Mouse (Mus musculus) adrenal gland, adult 2 months (tissue): ENCODE measurements at regions not wholly inside any gene's neighbourhood (a gene's known extent, or its start where the extent isn't known, plus 50 kb on each side); places are given as distances from the start of the nearest gene placed in this dataset.

Experiments used
- DNase-seq: peaks from one replicate; pipeline ENCODE4 v3.0.0; 2021

DNA sequence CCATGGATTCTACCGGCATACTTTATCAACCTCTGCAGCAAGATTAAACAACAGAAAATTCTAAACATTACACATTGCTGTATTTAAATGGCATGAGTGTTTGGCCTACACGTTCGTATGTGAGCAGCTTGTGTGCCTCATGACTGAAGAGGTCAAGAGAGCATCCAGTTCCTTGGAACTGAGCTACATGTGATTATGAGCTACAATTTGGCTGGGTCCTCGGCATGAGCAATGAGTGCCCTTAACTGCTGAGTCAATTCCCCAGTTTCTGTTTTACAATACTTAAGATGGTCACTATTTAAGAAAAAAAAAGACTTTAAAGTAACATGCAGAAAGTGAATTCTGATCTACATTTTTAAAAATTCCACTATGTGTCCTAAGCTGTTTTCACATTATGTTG is 338.4 kb upstream of the Gpc6 start:
- DNase-seq, result no peak

- DNase-seq, result no peak
Measured at GRCm38 (mm10) chr14:116589529-116589928, 335.6 kb upstream of the Gpc6 start.

DNA sequence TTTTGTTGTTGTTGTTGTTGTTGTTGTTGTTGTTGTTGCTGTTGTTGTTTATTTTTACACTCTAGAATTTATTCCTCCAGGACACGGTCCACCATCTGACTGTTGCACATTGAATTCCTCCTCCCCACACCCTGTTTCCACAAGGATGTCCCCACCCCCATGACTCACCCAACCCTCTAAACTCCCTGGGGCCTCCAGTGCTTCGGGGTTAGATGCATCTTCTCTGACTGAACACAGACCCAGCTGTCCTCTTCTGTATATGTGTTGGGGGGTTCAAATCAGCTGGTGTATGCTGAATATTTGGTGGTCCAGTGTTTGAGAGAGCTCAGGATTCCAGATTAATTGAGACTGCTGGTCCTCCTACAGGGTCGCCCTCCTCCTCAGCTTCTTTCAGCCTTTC is 335.0 kb upstream of the Gpc6 start:
- DNase-seq, result no peak

DNA sequence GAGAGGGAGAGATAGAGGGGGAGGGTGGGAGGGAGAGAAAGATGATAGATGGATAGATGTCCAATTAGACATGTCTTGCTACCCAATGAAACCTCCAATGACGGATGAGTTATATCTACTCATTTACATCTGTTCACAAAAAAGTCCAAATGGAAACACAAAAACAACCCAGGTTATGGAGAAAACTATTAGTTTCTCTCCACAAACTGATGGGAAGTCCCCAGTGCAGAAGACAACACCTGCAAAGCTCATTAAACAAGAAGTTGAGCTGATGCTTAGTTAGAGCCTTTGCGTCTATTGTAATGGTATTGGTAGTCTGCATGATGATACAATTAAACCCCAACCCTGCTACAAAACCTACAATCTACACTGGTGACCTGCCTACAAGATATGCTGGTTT is 317.0 kb upstream of the Gpc6 start:
- no peak for DNase-seq

GRCm38 (mm10) chr14:116611210-116611609 is 313.9 kb upstream of the Gpc6 start:
- no peak for DNase-seq

GRCm38 (mm10) chr14:116632181-116632580 is 292.9 kb upstream of the Gpc6 start:
- no peak for DNase-seq

DNA sequence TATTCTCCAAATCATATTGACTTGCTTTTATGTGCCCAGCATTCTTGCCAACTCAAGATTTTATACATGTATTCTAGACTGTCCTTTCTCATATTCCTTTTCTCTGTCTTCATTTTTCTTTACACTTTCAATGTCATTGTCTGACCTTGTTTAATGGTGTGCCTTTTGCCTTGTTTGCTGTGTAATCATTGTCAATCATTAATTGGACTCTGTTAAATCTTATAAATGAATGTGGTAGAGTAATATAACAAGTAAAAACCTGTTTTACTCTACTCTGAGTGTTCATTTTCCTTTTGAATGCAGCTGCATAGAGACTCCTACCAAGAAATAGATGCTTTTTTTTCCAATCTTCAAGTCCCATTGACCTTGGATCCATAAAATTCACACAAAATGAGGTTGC is 283.0 kb upstream of the Gpc6 start:
- no peak for DNase-seq

GRCm38 (mm10) chr14:116651897-116652296 is 273.2 kb upstream of the Gpc6 start:
- DNase-seq, result no peak

- no peak for DNase-seq
Measured at GRCm38 (mm10) chr14:116683909-116684308, 241.2 kb upstream of the Gpc6 start.

GRCm38 (mm10) chr14:116697675-116698074 is 227.4 kb upstream of the Gpc6 start:
- DNase-seq, result no peak

DNA sequence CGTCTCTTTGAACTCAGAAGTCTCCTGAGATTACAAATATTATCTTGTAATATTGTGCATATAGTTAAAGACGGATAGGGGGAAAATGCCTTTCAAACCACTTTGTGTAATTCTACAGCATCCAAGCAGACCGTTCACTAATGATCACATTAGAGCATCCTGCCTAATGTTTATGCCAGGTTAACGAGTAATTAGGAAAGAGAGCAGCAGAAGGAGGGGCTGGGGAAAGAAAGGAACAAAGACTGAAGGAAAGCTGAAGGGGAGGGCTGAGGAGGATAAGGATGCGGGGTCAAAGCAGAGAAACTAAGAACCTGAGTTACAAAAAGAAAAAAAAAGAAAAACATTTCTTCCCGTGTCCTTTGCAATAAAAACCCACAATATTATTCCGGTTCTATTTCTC is 226.7 kb upstream of the Gpc6 start:
- DNase-seq, result no peak

DNA sequence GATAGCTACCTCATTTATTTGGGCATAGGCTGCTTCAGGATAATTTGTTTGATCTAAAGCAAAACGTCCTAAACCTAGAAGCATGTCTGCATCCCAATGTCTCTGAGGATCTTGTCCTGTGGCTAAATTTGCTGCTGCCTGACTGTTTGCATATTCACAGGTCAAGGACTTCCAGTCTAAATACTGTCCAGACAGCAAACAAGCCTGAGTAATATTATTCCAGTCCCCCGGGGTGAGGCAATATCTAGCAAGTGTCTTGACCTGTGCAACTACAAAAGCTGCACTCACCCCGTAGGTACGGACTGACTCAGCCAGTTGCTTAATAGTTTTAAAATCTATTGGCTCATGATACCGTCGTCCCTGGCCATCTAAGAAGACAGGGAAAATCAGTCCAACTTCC is 190.5 kb upstream of the Gpc6 start:
- peak; percentile 26 for DNase-seq

DNA sequence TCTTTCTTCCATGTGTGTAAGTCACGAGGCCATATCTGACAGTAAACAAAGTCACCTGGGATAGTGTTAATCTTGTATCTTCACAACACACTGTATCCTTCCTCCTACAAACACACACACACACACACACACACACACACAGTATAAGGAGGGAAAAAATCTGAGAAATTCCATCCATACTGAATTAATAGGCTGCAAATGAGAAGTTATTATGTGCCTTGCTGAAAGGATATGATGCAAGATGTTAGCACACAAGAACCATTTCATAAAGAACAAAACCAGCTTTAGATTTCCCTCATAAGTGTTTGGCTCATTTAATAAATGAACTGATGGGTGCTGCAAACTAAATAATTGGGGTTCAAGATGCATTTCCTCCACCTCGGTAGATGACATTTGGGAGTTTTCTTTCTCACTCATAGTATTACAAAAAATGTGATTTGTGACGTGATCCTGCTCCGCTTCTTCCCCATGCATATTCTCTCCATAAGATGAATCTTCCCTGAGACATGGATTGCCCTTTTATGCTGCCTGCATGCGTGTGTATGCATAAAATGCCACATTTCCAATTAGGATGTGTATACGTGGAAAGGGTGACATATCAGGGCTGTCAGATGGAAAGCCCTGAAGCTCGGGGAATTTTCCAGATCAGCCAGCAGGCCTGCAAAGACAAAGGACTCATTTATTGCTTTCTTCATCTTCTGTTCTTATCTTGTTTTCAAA is 170.5 kb upstream of the Gpc6 start:
- no peak for DNase-seq

DNA sequence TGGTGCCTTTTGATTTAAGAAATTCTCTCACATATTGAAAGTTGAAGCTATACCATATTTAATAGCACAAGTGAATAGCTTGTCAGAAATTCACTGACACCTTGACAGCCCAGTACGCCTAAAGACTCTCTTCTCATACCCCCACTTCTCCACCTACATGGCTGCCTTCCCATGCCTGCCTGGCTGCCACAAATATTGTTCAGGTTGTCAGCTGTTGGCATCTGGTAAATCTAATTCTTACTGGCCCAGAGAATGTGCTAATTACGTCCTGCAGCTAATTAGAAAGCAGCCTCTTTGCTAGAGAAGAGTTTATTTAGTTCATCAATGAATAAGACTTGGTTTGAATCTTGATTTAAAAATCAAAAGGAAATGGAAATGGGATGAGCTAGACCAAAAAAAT is 163.7 kb upstream of the Gpc6 start:
- no peak for DNase-seq

- DNase-seq, result peak; percentile 27
Measured at GRCm38 (mm10) chr14:116771120-116771519, 154.0 kb upstream of the Gpc6 start.

- DNase-seq, result no peak
Measured at GRCm38 (mm10) chr14:116771671-116772070, 153.4 kb upstream of the Gpc6 start.

- DNase-seq, result no peak
Measured at GRCm38 (mm10) chr14:116779661-116780060, 145.5 kb upstream of the Gpc6 start.

DNA sequence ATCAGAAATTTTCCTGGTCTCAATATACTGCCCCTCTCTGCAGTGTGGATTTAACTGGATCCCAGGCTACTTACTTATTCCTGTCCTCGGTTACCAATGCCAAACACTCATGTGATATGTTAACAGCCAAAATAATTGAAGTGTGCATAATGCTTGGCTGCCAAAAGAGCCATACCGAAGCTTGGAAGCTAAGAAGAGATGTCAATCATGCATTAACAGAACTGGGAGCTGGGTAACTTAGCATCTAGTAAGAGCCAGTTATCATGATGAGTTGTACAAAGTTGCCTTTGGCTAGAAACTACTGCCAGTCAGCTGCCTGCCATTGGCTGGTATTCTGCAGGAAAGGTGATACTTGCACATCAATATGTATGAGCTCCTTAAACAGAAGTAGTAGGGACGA is 141.3 kb upstream of the Gpc6 start:
- DNase-seq, result no peak

- DNase-seq, result no peak
Measured at GRCm38 (mm10) chr14:116806504-116806903, 118.6 kb upstream of the Gpc6 start.

DNA sequence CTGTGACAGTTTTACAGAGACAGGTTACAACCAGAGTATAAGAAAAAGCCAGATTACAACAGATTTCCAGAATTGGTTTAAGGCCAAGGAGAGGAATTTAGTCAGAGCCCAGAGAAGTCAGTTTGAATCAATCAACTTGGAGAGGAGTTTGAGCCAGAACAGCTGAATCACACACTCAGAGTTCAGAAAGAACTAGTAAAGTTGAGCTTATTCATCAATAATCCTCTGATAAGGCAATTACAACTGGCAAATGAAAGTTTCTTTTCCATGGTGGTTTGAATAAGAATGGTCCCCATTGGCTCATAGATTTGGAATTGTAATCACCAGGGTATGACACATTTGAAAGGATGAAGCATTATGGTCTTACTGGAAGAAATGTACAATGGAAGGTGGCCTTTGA is 116.5 kb upstream of the Gpc6 start:
- DNase-seq, result no peak

GRCm38 (mm10) chr14:116810661-116811345 is 114.3 kb upstream of the Gpc6 start:
- DNase-seq, result no peak

DNA sequence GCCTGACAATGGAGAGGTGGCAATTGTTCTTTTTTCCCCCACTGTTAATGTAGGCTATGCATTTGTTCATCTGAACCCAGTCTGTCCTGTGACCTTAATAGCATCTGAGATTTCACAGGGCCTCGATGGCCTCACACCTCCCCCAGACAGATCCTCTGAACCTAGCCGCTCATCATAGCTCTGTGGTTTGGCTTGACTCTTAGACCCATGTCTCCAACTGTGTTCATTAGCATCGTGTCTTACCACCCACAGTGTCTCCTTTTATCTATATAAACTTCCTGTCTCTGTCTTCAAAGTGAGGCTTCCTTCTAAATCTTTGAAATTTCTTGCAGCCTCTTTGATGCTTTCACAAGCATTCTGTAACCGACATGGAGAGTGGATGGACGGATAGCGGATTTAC is 87.9 kb upstream of the Gpc6 start:
- no peak for DNase-seq

- DNase-seq, result no peak
Measured at GRCm38 (mm10) chr14:116869437-116869836, 55.7 kb upstream of the Gpc6 start.

DNA sequence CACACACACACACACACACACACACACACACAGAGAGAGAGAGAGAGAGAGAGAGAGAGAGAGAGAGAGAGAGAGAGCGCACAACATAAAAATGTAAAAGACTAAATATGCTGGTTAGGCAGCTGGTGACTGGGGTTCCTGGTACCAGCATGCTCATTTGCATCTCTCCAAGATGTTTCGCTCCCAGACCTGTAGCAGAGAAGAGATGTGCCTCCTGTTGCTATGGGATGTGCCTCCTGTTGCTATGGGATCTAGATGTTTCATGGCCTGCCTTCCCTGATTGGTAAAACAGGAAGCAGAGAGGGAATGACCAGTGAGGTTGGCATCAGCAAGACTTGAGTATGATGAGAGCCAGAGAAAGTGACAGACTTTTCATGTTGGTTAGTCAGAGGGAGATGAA is 55.1 kb upstream of the Gpc6 start:
- DNase-seq, result no peak
